11 mouse cellular contexts compared by ENCODE assay signal in the genomic region with DNA sequence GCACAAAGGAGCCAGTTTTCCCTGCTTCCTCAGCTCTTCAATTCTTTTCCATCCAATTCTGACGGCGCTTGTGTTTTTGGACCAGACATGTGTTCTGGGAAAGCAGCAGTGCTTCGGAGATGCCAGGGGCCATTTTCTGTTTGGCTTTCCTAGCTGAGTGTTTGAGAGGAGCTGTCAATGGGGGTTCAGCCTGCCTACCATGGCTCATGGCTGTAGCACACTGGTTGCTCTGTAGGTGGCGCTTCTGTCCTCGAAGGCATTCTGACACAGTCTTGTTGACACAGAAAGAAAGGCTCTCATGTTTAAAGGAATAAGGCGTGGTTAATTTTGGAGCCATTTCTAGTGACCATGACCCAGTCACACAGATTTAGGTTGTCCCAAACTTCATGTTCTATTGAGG. TPM values are rescaled to one million over a fixed set of nuclear protein-coding genes. Genes with fewer than 3 reads are reported as not detected.
DNase-seq lines count a peak whose midpoint lies in the region; ATAC-seq and TF ChIP-seq lines count a peak whose summit lies in the region.
"Had no signal": no experiment of that assay in that cellular context is flagged by ENCODE, and none has a peak within 500 bp of the region (broad histone marks: within the 10 kb centered on the region; RNA-seq: fewer than 3 reads in every experiment).

No protein-coding gene starts in this region.

- H3K4me1 ChIP-seq in lung, embryonic 14.5 days (ENCODE audit: insufficient read depth): no peaks in the 10 kb centered on the region
- H3K4me1 ChIP-seq in stomach, postnatal 0 days (replicated peaks; ENCODE audit: control insufficient read depth, insufficient read depth): no peaks in the 10 kb centered on the region
- H3K4me1 ChIP-seq in hindbrain, embryonic 14.5 days (replicated peaks; ENCODE audit: control insufficient read depth, insufficient read depth, low read length): no peaks in the 10 kb centered on the region
- H3K4me1 ChIP-seq: neural tube, embryonic 12.5 days had no signal

- no peak overlapping the region for H3K27ac ChIP-seq in lung, embryonic 14.5 days (ENCODE audit: low read depth)
- no peak overlapping the region for H3K27ac ChIP-seq in stomach, postnatal 0 days (replicated peaks)
- H3K27ac ChIP-seq in hindbrain, embryonic 14.5 days: no peak overlapping the region
- H3K27ac ChIP-seq: neural tube, embryonic 12.5 days had no signal

- no peak overlapping the region for H3K4me2 ChIP-seq in lung, embryonic 14.5 days
- H3K4me2 ChIP-seq in stomach, postnatal 0 days (replicated peaks; ENCODE audit: low read depth): no peak overlapping the region
- H3K4me2 ChIP-seq in hindbrain, embryonic 14.5 days (replicated peaks): no peak overlapping the region
- H3K4me2 ChIP-seq: neural tube, embryonic 12.5 days had no signal

- TF ChIP-seq EP300 in stomach, postnatal 0 days (optimal IDR thresholded peaks at IDR 0.05): no peak

- H3K9ac ChIP-seq in lung, embryonic 14.5 days: no peak overlapping the region
- no peak overlapping the region for H3K9ac ChIP-seq in stomach, postnatal 0 days (ENCODE audit: low read length)
- no peak overlapping the region for H3K9ac ChIP-seq in hindbrain, embryonic 14.5 days
- H3K9ac ChIP-seq: neural tube, embryonic 12.5 days had no signal

- peak; percentile 3 for DNase-seq in cerebellum, adult 9-10 months
- no peak for DNase-seq in cerebellum, adult 11 months
- DNase-seq in lung, embryonic 14.5 days: peak; percentile 32
- DNase-seq in lung, adult 18-20 months: no peak
- peak; percentile 31 for DNase-seq in brain, adult 2 months (ENCODE audit: low read depth, low spot score)
- no peak for DNase-seq in stomach, postnatal 0 days (ENCODE audit: low spot score)
- DNase-seq in hindbrain, embryonic 14.5 days (ENCODE audit: low spot score): no peak
- no peak for DNase-seq in heart, postnatal 14 days
- DNase-seq: heart, adult 18-20 months had no signal

- no peaks in the 10 kb centered on the region for H3K27me3 ChIP-seq in lung, embryonic 14.5 days (ENCODE audit: insufficient read depth, low read length)
- no peaks in the 10 kb centered on the region for H3K27me3 ChIP-seq in stomach, postnatal 0 days (ENCODE audit: control insufficient read depth, insufficient read depth, low read length)
- no peaks in the 10 kb centered on the region for H3K27me3 ChIP-seq in hindbrain, embryonic 14.5 days (ENCODE audit: control insufficient read depth, insufficient read depth, low read length)
- H3K27me3 ChIP-seq: neural tube, embryonic 12.5 days had no signal

- intact Hi-C loops in heart, postnatal 14 days (cut with DNase I): no loop called here

- no peak for ATAC-seq in lung, embryonic 14.5 days (ENCODE audit: insufficient read depth)
- ATAC-seq in stomach, postnatal 0 days (ENCODE audit: low FRiP score, low TSS enrichment): no peak
- ATAC-seq in hindbrain, embryonic 14.5 days (ENCODE audit: low FRiP score): no peak

- H3K36me3 ChIP-seq in lung, embryonic 14.5 days (ENCODE audit: insufficient read depth): no peaks in the 10 kb centered on the region
- H3K36me3 ChIP-seq in stomach, postnatal 0 days (ENCODE audit: control insufficient read depth, insufficient read depth, low read length): no peaks in the 10 kb centered on the region
- no peaks in the 10 kb centered on the region for H3K36me3 ChIP-seq in hindbrain, embryonic 14.5 days (replicated peaks; ENCODE audit: control insufficient read depth, insufficient read depth)
- H3K36me3 ChIP-seq: neural tube, embryonic 12.5 days had no signal

- no peak overlapping the region for H3K4me3 ChIP-seq in lung, embryonic 14.5 days (ENCODE audit: low read depth, low read length)
- H3K4me3 ChIP-seq in stomach, postnatal 0 days (ENCODE audit: low read depth, low read length): no peak overlapping the region
- H3K4me3 ChIP-seq in hindbrain, embryonic 14.5 days (replicated peaks; ENCODE audit: low read length): no peak overlapping the region
- H3K4me3 ChIP-seq: erythroblast, embryonic 14.5 days; neural tube, embryonic 12.5 days had no signal

- 63% methylated on average over 6 of the region's 6 CpGs for WGBS in lung, embryonic 14.5 days
- 76% methylated on average over 6 of the region's 6 CpGs for WGBS in stomach, postnatal 0 days
- WGBS in hindbrain, embryonic 14.5 days: 73% methylated on average over 6 of the region's 6 CpGs

- no peaks in the 10 kb centered on the region for H3K9me3 ChIP-seq in lung, embryonic 14.5 days (ENCODE audit: low read depth, low read length)
- H3K9me3 ChIP-seq in stomach, postnatal 0 days (ENCODE audit: control insufficient read depth, low read length): no peaks in the 10 kb centered on the region
- H3K9me3 ChIP-seq in hindbrain, embryonic 14.5 days (ENCODE audit: control insufficient read depth, low read length): no peaks in the 10 kb centered on the region
- H3K9me3 ChIP-seq: neural tube, embryonic 12.5 days had no signal

- TF ChIP-seq CTCF in lung, embryonic 14.5 days (IDR thresholded peaks at IDR 0.05; ENCODE audit: low read depth): peak; percentile 12; the same call in 1 of the 2 replicates
- TF ChIP-seq CTCF in stomach, postnatal 0 days (IDR thresholded peaks at IDR 0.05; ENCODE audit: low read depth): peak; percentile 41

RNA-seq across cellular contexts. Expression of a gene that starts 45.9 kb away (rescaled TPM):
- 0.45 and 0.54 TPM in 2 replicates for polyA plus RNA-seq in lung, embryonic 14.5 days (2014; fragmentation: Nextera tagmentation; extraction: Ambion mirVana)
- 0.45 and 0.57 TPM in 2 replicates for polyA plus RNA-seq in stomach, postnatal 0 days (2015; fragmentation: Nextera tagmentation; extraction: Ambion mirVana)
- polyA plus RNA-seq in hindbrain, embryonic 14.5 days (2014; fragmentation: Nextera tagmentation; extraction: Ambion mirVana): 0.16 and 0.23 TPM in 2 replicates
- total RNA-seq in heart, postnatal 14 days (2021): under 1 TPM in 1 of 2 experiments, not detected in 1; 0.10 TPM
- total RNA-seq: heart, adult 18-20 months had no signal
- polyA plus RNA-seq: erythroblast, embryonic 14.5 days had no signal

Comparison
In these comparisons a context has a peak if more than half of its experiments do, and no peak if none do; other contexts are left out.
1. DNase-seq: peak in cerebellum, adult 9-10 months (single experiment), lung, embryonic 14.5 days (single experiment) and brain, adult 2 months (single experiment); none in cerebellum, adult 11 months (single experiment), lung, adult 18-20 months (0 of 2), stomach, postnatal 0 days (single experiment), hindbrain, embryonic 14.5 days (single experiment) and heart, postnatal 14 days (0 of 2).